Mouse (Mus musculus): Measurements from ENCODE around the gene Prl2a1.
"Not testable (repeated sequence)": the region's sequence is repeated elsewhere in the genome, so short reads cannot be mapped to it uniquely, and the experiment has no call there.

Prl2a1 gene

GRCm38 (mm10) chr13:27801354-27801753 lies at the start of gene Prl2a1:
TSS of gene Prl2a1 (plus strand) at chr13:27801654.
- CTCF ChIA-PET: no interaction called here
- POLR2A ChIA-PET: no interaction called here

DNA sequence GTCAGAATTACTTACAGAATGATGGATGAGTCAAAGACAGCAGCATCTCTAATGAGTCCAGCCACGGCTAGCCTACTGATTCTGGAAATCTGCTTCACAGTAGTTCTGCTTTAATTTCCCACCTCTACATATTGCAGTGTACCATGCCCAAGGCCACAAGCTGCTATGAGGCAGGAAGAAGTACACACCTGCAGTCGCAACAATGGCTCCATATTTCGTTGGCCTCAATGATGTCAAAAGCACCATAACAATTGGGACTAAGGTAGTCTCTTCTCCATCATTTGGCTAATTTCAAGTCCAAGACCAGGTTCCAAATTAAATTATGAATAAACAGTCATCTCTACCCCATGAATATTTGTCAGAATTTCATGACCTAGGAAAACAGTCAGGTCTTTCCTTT lies 20.8 kb upstream of the Prl2a1 start, which contains the start of gene Prl7c1:
TSS of gene Prl7c1 (minus strand) at position 101 of the 400 bp plus-strand sequence.
- POLR2A ChIA-PET, CTCF ChIA-PET: not testable (repeated sequence)

- POLR2A ChIA-PET: no interaction called here
- CTCF ChIA-PET: interaction anchor here in 1 of 4 experiments (0.5 kb wide), 1 partner anchor 74 kb away, joined by 3 read pairs; no protein-coding TSS in a partner anchor
These were observed 2.2 kb upstream of the Prl2a1 start for GRCm38 (mm10) chr13:27799303-27799702.

DNA sequence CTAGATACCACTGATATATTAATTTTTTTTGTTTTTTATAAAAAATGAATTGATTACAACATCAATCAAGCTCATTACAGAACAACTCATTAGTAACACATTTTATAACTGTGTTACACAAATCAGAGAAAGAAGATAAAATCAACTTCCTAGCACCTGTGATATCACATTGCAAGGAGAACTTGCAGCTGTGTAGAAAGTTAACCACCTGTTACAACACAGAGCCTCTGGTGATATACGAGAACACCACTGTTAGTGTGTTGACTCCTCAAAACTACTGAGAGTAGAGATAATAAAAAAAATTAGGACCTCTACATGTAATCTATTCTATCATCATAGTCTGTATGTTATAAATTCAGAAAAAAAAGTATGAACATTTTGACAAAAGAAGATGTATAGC lies 1.3 kb downstream of the Prl2a1 start:
- POLR2A ChIA-PET: no interaction called here
- CTCF ChIA-PET: no interaction called here

DNA sequence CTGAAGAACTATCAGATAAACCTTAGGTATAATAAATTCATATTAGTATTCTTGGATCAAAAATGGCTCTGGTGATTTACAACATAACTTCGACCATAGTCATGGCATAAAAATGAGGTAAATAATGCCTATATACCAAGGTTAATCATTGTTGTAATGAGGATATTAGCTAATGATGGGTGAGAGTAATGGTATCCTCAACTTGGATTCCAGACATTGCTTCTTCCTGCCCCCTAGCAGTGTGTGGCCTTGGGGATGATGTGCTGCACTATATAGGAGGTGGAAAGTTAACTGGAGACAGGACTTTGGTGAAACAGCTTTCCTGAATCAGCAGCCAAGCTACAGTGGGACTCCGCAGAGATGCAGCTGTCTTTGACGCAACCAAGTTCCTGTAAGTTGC lies 47.6 kb downstream of the Prl2a1 start, which contains the start of gene Prl2c1:
TSS of gene Prl2c1 (plus strand) at position 301 of the 400 bp plus-strand sequence.
- POLR2A ChIA-PET: no interaction called here
- CTCF ChIA-PET: no interaction called here

Measured in embryonic stem cell, embryonic (primary cell).